Mouse (Mus musculus): ENCODE measurements at regions not wholly inside any gene's neighbourhood (a gene's known extent, or its start where the extent isn't known, plus 50 kb on each side); places are given as distances from the start of the nearest gene placed in this dataset.

- TF ChIP-seq POLR2A (IDR thresholded peaks at IDR 0.05; ENCODE audit: control insufficient read depth, low read depth, low read length) = no peak
- TF ChIP-seq CTCF (IDR thresholded peaks at IDR 0.05; ENCODE audit: control insufficient read depth, insufficient read depth, insufficient replicate concordance, low read depth, low read length) = no peak
These were observed 197.8 kb upstream of the Cdh5 start for GRCm38 (mm10) chr8:103903635-103904034.

Data from testis, adult 2 months (tissue).